Mouse (Mus musculus): ENCODE measurements around the gene Manea. TPM values are rescaled to one million over a fixed set of nuclear protein-coding genes. Genes with fewer than 3 reads are reported as not detected.
"Not testable (repeated sequence)": the region's sequence is repeated elsewhere in the genome, so short reads cannot be mapped to it uniquely, and the experiment has no call there.

The Manea gene
- 15.6 and 18.4 TPM in 2 replicates for polyA plus RNA-seq (2015; fragmentation: Nextera tagmentation; extraction: Ambion mirVana)

DNA sequence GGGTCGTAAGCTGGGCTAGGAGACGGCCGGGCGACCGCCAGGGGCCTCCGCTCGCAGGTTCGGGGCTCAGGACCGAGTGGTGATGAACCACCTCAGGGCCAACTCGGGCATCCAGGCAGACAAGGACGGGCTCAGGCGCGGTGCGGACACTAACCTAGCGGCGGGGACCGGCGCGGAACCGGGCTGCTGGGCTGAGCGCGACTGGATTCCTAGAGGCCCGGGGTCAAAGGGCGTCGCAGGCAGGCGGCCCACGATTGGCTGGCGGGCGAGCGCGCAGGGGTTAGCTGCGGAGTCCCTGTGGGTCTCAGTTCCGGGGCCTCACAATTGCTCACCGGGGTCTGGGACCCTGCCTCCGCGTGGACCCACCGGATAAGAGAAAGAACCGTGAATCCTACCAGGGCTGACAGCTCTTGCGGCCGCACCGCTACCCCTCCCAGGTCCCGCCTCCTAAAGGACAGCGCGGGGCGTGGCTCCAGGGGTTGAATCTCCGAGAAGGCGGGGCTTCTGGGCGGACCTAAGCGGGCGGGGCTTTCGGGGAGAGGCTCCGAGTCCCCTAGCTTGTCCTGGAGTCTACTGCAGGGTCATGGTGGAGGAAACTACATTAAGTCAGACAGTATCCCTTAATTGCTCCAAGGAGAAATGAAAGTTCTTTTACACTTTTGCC is at the start of gene Manea:
Manea (minus strand) TSS at position 449 of the 664 bp plus-strand sequence.
- H3K4me1 ChIP-seq (ENCODE audit: insufficient read depth, low read length) = peaks cover 6% of the 10 kb centered on the region; the same call in 1 of the 2 replicates
- WGBS = 0% methylated on average over 50 of the region's 52 CpGs
- peak; percentile 99 for ATAC-seq (ENCODE audit: low FRiP score, low TSS enrichment)
- peak within 1 kb of the TSS; percentile 94 for H3K27ac ChIP-seq (ENCODE audit: low read length)
- peak within 1 kb of the TSS; percentile 92 for H3K9ac ChIP-seq (replicated peaks; ENCODE audit: low read length)
- H3K4me3 ChIP-seq (ENCODE audit: low read length) = peak within 1 kb of the TSS; percentile 74
- H3K36me3 ChIP-seq (ENCODE audit: insufficient read depth, low read length) = no peaks in the 10 kb centered on the region
- H3K9me3 ChIP-seq (ENCODE audit: low read length) = no peaks in the 10 kb centered on the region
- H3K27me3 ChIP-seq (ENCODE audit: insufficient read depth, low read length) = no peaks in the 10 kb centered on the region
- H3K4me2 ChIP-seq (replicated peaks; ENCODE audit: low read depth, low read length) = peak within 1 kb of the TSS; percentile 64

DNA sequence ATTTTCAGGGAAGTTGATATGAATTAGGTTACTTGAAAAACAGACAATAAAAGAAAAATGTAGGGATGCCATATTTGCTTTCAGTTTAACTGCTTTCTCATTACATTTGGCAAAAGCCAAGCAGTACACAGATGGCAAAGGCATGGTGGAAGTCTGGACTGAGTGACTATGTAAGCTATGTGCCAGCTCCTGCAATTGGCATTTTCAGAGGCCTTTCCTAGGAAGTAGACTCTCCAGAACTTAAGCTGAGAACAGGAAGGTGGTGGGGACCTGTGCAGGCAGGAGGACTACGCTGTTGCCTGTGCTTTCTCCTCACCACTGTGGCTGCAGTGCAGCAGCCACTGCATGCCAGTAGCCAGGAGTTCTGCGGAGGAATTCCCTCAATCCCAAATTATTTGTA is 7.9 kb upstream of the Manea start:
- Histone ChIP-seq H3K27ac (ENCODE audit: low read length) (no peak overlapping the region), H3K4me3 (ENCODE audit: low read length) (no peak overlapping the region), H3K27me3 (ENCODE audit: insufficient read depth, low read length) (no peaks in the 10 kb centered on the region), H3K9ac (replicated peaks; ENCODE audit: low read length) (no peak overlapping the region), H3K4me2 (replicated peaks; ENCODE audit: low read depth, low read length) (no peak overlapping the region), H3K36me3 (ENCODE audit: insufficient read depth, low read length) (no peaks in the 10 kb centered on the region), H3K9me3 (ENCODE audit: low read length) (no peaks in the 10 kb centered on the region), H3K4me1 (ENCODE audit: insufficient read depth, low read length) (no peaks in the 10 kb centered on the region)
- ATAC-seq (ENCODE audit: low FRiP score, low TSS enrichment) = no peak
- WGBS = 91% methylated on average over 2 of the region's 2 CpGs

DNA sequence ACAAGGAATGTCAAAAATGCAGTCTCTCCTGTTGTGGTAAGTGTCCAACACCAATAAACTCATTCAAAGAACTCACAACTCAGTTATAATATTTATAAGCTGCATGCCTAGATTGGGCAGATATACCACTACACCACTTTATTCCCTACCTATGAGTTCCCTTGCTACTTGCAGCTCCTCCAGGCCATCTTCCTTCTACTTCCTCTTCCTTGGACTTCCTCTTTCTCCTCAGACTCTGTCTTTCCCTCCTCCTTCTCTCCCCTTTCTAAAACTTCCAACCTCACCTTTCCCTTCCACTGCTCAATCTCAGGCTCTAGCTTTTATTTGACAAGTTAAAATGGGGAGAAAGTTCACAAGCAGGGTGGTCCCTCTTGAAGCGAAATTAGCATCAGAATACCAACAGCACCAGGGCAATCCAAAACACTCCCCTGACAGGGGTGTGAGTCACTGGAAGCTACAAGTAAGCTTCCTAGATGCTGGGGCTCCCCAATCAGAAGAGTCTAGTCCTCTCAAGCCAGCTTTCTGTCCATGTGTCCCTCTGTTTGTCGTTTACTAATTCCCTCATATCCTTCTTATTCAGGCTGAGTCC is 7.0 kb upstream of the Manea start:
- Histone ChIP-seq H3K9ac (replicated peaks; ENCODE audit: low read length) (no peak overlapping the region), H3K36me3 (ENCODE audit: insufficient read depth, low read length) (no peaks in the 10 kb centered on the region), H3K4me1 (ENCODE audit: insufficient read depth, low read length) (no peaks in the 10 kb centered on the region), H3K4me2 (replicated peaks; ENCODE audit: low read depth, low read length) (no peak overlapping the region), H3K27me3 (ENCODE audit: insufficient read depth, low read length) (no peaks in the 10 kb centered on the region), H3K4me3 (ENCODE audit: low read length) (no peak overlapping the region), H3K9me3 (ENCODE audit: low read length) (no peaks in the 10 kb centered on the region), H3K27ac (ENCODE audit: low read length) (no peak overlapping the region)
- WGBS = 15% methylated on average over 2 of the region's 2 CpGs
- no peak for ATAC-seq (ENCODE audit: low FRiP score, low TSS enrichment)

DNA sequence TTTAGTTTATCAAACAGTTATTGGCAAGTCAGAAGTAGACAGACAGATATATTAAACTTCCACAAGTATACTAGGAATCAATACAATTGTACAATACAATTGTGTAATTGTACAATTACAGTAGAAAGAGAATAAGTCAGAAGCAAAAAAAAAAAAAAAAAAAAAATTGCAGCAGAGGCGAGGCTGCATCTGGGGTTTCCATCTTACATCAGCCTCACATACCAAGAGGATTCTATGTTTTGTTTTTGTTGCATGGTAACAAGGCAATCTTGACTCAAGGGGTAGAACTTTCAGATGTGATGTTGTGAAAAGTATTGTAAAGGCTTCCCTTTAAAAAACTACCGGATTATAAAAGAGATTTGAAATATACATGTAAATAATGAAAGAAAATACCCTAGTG is 548 bp upstream of the Manea start:
- ATAC-seq (ENCODE audit: low FRiP score, low TSS enrichment) = no peak
- no peak overlapping the region for H3K4me3 ChIP-seq (ENCODE audit: low read length)
- no peaks in the 10 kb centered on the region for H3K27me3 ChIP-seq (ENCODE audit: insufficient read depth, low read length)
- peaks cover 6% of the 10 kb centered on the region; the same call in 1 of the 2 replicates for H3K4me1 ChIP-seq (ENCODE audit: insufficient read depth, low read length)
- H3K9ac ChIP-seq (replicated peaks; ENCODE audit: low read length) = no peak overlapping the region
- no peak overlapping the region for H3K27ac ChIP-seq (ENCODE audit: low read length)
- H3K4me2 ChIP-seq (replicated peaks; ENCODE audit: low read depth, low read length) = no peak overlapping the region
- no peaks in the 10 kb centered on the region for H3K36me3 ChIP-seq (ENCODE audit: insufficient read depth, low read length)
- 59% methylated on average over 2 of the region's 2 CpGs for WGBS
- no peaks in the 10 kb centered on the region for H3K9me3 ChIP-seq (ENCODE audit: low read length)

DNA sequence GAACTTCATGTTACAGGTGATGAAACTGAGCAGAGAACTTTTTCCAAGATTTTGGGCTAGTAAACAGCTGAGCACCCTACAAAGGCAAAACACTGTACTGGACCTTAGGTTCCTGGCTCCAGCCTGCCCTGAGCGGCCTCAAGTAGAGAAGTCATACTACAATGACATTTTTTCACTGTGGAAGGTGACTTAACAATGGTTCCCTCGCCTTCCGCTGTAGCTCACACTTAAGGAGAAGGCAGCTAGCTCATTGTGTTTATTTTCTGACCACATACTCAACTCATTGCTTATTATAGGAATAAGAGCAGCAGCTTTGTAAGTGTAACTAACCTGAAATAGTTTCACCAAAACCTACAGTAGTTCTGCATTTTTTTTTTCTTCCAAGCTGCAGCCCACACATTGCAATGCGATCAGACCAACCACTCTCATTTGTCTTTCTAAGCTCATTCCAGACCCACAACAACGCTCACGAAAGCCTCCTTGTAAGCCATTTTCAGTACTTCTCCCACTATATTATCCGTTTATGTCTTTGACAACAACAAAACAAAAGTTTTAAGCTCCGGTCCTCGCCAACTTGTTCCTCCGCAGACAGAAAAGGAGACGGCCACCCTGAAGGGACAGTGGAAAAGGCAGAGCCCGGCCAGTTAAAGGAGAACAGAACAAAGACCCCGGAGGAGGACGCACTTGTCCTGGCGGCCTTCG is 799 bp downstream of the Manea start:
- H3K4me2 ChIP-seq (replicated peaks; ENCODE audit: low read depth, low read length) = peak overlapping the region; percentile 64
- no peaks in the 10 kb centered on the region for H3K9me3 ChIP-seq (ENCODE audit: low read length)
- peak overlapping the region; percentile 74 for H3K4me3 ChIP-seq (ENCODE audit: low read length)
- H3K27me3 ChIP-seq (ENCODE audit: insufficient read depth, low read length) = no peaks in the 10 kb centered on the region
- peak overlapping the region; percentile 92 for H3K9ac ChIP-seq (replicated peaks; ENCODE audit: low read length)
- 2% methylated on average over 16 of the region's 16 CpGs for WGBS
- peak; percentile 20 for ATAC-seq (ENCODE audit: low FRiP score, low TSS enrichment)
- peak overlapping the region; percentile 94 for H3K27ac ChIP-seq (ENCODE audit: low read length)
- H3K4me1 ChIP-seq (ENCODE audit: insufficient read depth, low read length) = peaks cover 6% of the 10 kb centered on the region; the same call in 1 of the 2 replicates
- no peaks in the 10 kb centered on the region for H3K36me3 ChIP-seq (ENCODE audit: insufficient read depth, low read length)

DNA sequence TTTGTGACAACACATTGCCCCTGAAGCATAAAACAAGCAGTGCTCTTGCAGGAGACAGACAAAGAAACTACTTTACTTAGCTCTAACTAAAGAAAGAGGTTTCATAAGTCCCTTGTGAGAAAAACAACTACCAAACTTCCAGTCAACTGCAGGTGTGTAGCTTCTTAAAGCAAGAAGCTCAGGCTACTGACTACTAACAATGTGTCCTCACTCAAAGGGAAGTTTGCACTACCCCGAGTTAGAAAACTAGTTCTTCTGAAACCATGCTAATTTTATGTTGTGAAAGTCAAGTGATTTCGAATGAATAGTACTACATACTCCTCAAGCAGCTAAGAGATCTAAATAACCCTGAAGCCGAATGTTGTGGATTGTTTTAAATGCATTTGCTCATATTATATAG is 1.6 kb downstream of the Manea start:
- H3K4me1 ChIP-seq (ENCODE audit: insufficient read depth, low read length) = peaks cover 6% of the 10 kb centered on the region; the same call in 1 of the 2 replicates
- H3K4me2 ChIP-seq (replicated peaks; ENCODE audit: low read depth, low read length) = peak overlapping the region; percentile 64
- no peaks in the 10 kb centered on the region for H3K27me3 ChIP-seq (ENCODE audit: insufficient read depth, low read length)
- no peak overlapping the region for H3K4me3 ChIP-seq (ENCODE audit: low read length)
- no peaks in the 10 kb centered on the region for H3K9me3 ChIP-seq (ENCODE audit: low read length)
- H3K36me3 ChIP-seq (ENCODE audit: insufficient read depth, low read length) = no peaks in the 10 kb centered on the region
- no peak overlapping the region for H3K27ac ChIP-seq (ENCODE audit: low read length)
- 59% methylated on average over 3 of the region's 3 CpGs for WGBS
- ATAC-seq (ENCODE audit: low FRiP score, low TSS enrichment) = no peak
- H3K9ac ChIP-seq (replicated peaks; ENCODE audit: low read length) = no peak overlapping the region

DNA sequence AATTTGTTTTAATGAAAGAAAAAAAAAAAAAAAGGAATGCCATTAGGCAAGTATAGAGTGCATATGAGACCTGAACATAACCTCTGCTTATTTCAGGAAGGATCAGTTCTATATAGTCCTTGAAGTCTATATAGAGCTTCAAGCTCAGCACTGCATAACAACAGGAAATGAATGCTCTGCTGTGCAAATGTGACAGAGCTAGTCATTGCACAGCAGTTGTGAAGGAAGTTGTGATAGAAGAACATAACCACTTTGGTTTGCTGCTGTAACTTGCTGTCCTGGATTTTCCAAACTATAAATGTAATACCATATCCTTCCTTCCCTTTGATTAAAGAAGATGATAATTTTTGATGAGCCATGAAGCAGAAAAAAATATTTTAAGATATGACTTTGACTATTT is 4.3 kb downstream of the Manea start:
- Histone ChIP-seq H3K27me3 (ENCODE audit: insufficient read depth, low read length) (no peaks in the 10 kb centered on the region), H3K4me2 (replicated peaks; ENCODE audit: low read depth, low read length) (no peak overlapping the region), H3K4me1 (ENCODE audit: insufficient read depth, low read length) (peaks cover 6% of the 10 kb centered on the region; the same call in 1 of the 2 replicates), H3K9ac (replicated peaks; ENCODE audit: low read length) (no peak overlapping the region), H3K36me3 (ENCODE audit: insufficient read depth, low read length) (no peaks in the 10 kb centered on the region), H3K27ac (ENCODE audit: low read length) (no peak overlapping the region), H3K4me3 (ENCODE audit: low read length) (no peak overlapping the region), H3K9me3 (ENCODE audit: low read length) (no peaks in the 10 kb centered on the region)
- no peak for ATAC-seq (ENCODE audit: low FRiP score, low TSS enrichment)

DNA sequence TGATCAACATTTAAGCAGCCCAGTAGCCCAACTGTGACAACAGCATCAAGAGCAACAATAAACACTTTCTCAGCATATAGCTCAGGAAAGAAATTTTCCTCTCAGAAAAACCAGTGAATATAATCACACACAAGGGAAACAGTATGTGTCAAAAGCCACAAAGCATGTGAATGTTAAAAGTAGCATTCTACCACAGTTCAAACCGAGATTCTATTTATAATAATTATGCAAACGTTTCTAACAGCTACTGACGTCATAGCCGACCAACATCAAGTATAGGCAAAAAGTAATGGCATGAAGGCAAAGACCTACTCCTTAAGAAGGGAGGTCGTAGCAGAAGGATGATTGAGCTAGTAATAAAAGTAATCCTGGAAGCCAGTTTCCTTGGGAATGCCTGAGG is 8.1 kb downstream of the Manea start:
- 80% methylated on average over 5 of the region's 5 CpGs for WGBS
- ATAC-seq (ENCODE audit: low FRiP score, low TSS enrichment) = no peak
- Histone ChIP-seq H3K27me3 (ENCODE audit: insufficient read depth, low read length) (no peaks in the 10 kb centered on the region), H3K36me3 (ENCODE audit: insufficient read depth, low read length) (no peaks in the 10 kb centered on the region), H3K4me3 (ENCODE audit: low read length) (no peak overlapping the region), H3K4me2 (replicated peaks; ENCODE audit: low read depth, low read length) (no peak overlapping the region), H3K9ac (replicated peaks; ENCODE audit: low read length) (no peak overlapping the region), H3K27ac (ENCODE audit: low read length) (no peak overlapping the region), H3K4me1 (ENCODE audit: insufficient read depth, low read length) (no peaks in the 10 kb centered on the region), H3K9me3 (ENCODE audit: low read length) (no peaks in the 10 kb centered on the region)

DNA sequence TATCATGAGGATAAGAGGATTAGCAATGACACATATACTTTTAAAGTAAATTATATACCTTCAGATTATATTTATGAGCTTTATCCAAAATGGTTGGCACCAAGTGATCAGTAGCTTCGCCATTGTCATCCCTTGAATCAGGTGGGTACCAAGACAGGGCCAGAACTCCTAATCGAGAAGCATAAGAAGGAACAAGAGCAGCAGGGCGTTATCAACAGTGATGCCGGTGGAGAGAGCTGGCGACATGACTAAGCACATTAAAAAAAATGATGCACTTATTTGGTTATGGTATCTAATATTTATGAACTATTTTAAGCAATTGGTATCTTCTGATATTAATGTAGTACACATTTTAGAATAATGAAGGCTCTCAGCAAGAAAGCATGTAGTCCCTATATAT is 10.1 kb downstream of the Manea start:
- 94% methylated on average over 5 of the region's 5 CpGs for WGBS
- Histone ChIP-seq H3K27me3 (ENCODE audit: insufficient read depth, low read length) (no peaks in the 10 kb centered on the region), H3K9me3 (ENCODE audit: low read length) (no peaks in the 10 kb centered on the region), H3K36me3 (ENCODE audit: insufficient read depth, low read length) (no peaks in the 10 kb centered on the region), H3K9ac (replicated peaks; ENCODE audit: low read length) (no peak overlapping the region), H3K4me2 (replicated peaks; ENCODE audit: low read depth, low read length) (no peak overlapping the region), H3K4me3 (ENCODE audit: low read length) (no peak overlapping the region), H3K4me1 (ENCODE audit: insufficient read depth, low read length) (no peaks in the 10 kb centered on the region), H3K27ac (ENCODE audit: low read length) (no peak overlapping the region)
- ATAC-seq (ENCODE audit: low FRiP score, low TSS enrichment) = no peak

DNA sequence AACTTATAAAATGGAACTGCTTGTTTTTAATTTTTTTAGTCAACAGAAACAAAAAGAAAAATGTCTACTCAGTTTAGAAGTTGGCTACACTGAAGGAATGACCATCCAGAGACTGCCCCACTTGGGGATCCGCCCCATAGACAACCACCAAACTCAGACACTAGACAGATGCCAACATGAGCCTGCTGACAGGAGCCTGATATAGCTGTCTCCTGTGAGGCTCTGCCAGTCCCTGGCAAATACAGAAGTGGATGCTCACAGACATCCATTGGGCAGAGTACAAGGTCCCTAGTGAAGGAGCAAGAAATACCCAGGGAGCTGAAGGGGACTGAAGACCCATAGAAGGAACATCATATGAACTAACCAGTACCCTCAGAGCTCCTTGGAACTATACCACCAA is 42.0 kb downstream of the Manea start:
- H3K4me2 ChIP-seq (replicated peaks; ENCODE audit: low read depth, low read length); H3K4me1 ChIP-seq (ENCODE audit: insufficient read depth, low read length); H3K36me3 ChIP-seq (ENCODE audit: insufficient read depth, low read length); H3K9ac ChIP-seq (replicated peaks; ENCODE audit: low read length); ATAC-seq (ENCODE audit: low FRiP score, low TSS enrichment); H3K27me3 ChIP-seq (ENCODE audit: insufficient read depth, low read length); H3K9me3 ChIP-seq (ENCODE audit: low read length); H3K27ac ChIP-seq (ENCODE audit: low read length); H3K4me3 ChIP-seq (ENCODE audit: low read length): not testable (repeated sequence)
- WGBS = 84% methylated on average over 1 of the region's 1 CpGs

All from kidney, embryonic 16.5 days (tissue).